Mouse (Mus musculus): ENCODE results near the gene Ucn2. TPM values are rescaled to one million over a fixed set of nuclear protein-coding genes. Genes with fewer than 3 reads are reported as not detected.

Gene Ucn2
- polyA plus RNA-seq, 1 experiment from 2014 or later: not detected

GRCm38 (mm10) chr9:108970623-108971022 lies 15.2 kb upstream of the Ucn2 start:
- Histone ChIP-seq H3K27ac (ENCODE audit: low read length) (no peak overlapping the region), H3K4me2 (replicated peaks; ENCODE audit: low read depth, low read length) (no peak overlapping the region), H3K9ac (replicated peaks; ENCODE audit: low read depth) (no peak overlapping the region), H3K27me3 (replicated peaks; ENCODE audit: insufficient read depth, low read length) (no peaks in the 10 kb centered on the region), H3K4me1 (ENCODE audit: insufficient read depth, low read depth, low read length) (no peaks in the 10 kb centered on the region), H3K9me3 (ENCODE audit: low read length) (no peaks in the 10 kb centered on the region), H3K36me3 (ENCODE audit: insufficient read depth, low read length) (no peaks in the 10 kb centered on the region), H3K4me3 (ENCODE audit: low read depth, low read length) (no peak overlapping the region)
- ATAC-seq (no peak), DNase-seq (ENCODE audit: low spot score) (no peak)
- no peak for TF ChIP-seq CTCF (IDR thresholded peaks at IDR 0.05)
- no peak for TF ChIP-seq EP300 (IDR thresholded peaks at IDR 0.05)
- WGBS: 62% methylated on average over 8 of the region's 8 CpGs

GRCm38 (mm10) chr9:108976483-108976882 lies 9.3 kb upstream of the Ucn2 start:
- no peak overlapping the region for H3K4me3 ChIP-seq (ENCODE audit: low read depth, low read length)
- no peak overlapping the region for H3K27ac ChIP-seq (ENCODE audit: low read length)
- TF ChIP-seq CTCF (IDR thresholded peaks at IDR 0.05) (no peak), EP300 (IDR thresholded peaks at IDR 0.05) (no peak)
- ATAC-seq: no peak
- no peak overlapping the region for H3K9ac ChIP-seq (replicated peaks; ENCODE audit: low read depth)
- H3K36me3 ChIP-seq (ENCODE audit: insufficient read depth, low read length): no peaks in the 10 kb centered on the region
- H3K4me1 ChIP-seq (ENCODE audit: insufficient read depth, low read depth, low read length): no peaks in the 10 kb centered on the region
- 77% methylated on average over 9 of the region's 9 CpGs for WGBS
- no peaks in the 10 kb centered on the region for H3K9me3 ChIP-seq (ENCODE audit: low read length)
- H3K27me3 ChIP-seq (replicated peaks; ENCODE audit: insufficient read depth, low read length): no peaks in the 10 kb centered on the region
- H3K4me2 ChIP-seq (replicated peaks; ENCODE audit: low read depth, low read length): no peak overlapping the region
- DNase-seq (ENCODE audit: low spot score): no peak

GRCm38 (mm10) chr9:108977966-108978365 lies 7.8 kb upstream of the Ucn2 start:
- Histone ChIP-seq H3K4me1 (ENCODE audit: insufficient read depth, low read depth, low read length) (no peaks in the 10 kb centered on the region), H3K4me3 (ENCODE audit: low read depth, low read length) (no peak overlapping the region), H3K9ac (replicated peaks; ENCODE audit: low read depth) (no peak overlapping the region), H3K27ac (ENCODE audit: low read length) (no peak overlapping the region), H3K27me3 (replicated peaks; ENCODE audit: insufficient read depth, low read length) (no peaks in the 10 kb centered on the region), H3K36me3 (ENCODE audit: insufficient read depth, low read length) (no peaks in the 10 kb centered on the region), H3K9me3 (ENCODE audit: low read length) (no peaks in the 10 kb centered on the region), H3K4me2 (replicated peaks; ENCODE audit: low read depth, low read length) (no peak overlapping the region)
- ATAC-seq (no peak), DNase-seq (ENCODE audit: low spot score) (no peak)
- TF ChIP-seq EP300 (IDR thresholded peaks at IDR 0.05): no peak
- no peak for TF ChIP-seq CTCF (IDR thresholded peaks at IDR 0.05)
- whole genome bisulfite sequencing: 70% methylated on average over 7 of the region's 7 CpGs

- H3K36me3 ChIP-seq (ENCODE audit: insufficient read depth, low read length): no peaks in the 10 kb centered on the region
- H3K27me3 ChIP-seq (replicated peaks; ENCODE audit: insufficient read depth, low read length): no peaks in the 10 kb centered on the region
- H3K9ac ChIP-seq (replicated peaks; ENCODE audit: low read depth): no peak overlapping the region
- TF ChIP-seq EP300 (IDR thresholded peaks at IDR 0.05) (no peak), CTCF (IDR thresholded peaks at IDR 0.05) (no peak)
- no peaks in the 10 kb centered on the region for H3K4me1 ChIP-seq (ENCODE audit: insufficient read depth, low read depth, low read length)
- no peak overlapping the region for H3K4me2 ChIP-seq (replicated peaks; ENCODE audit: low read depth, low read length)
- no peak overlapping the region for H3K4me3 ChIP-seq (ENCODE audit: low read depth, low read length)
- ATAC-seq (no peak), DNase-seq (ENCODE audit: low spot score) (no peak)
- WGBS: 73% methylated on average over 8 of the region's 8 CpGs
- no peak overlapping the region for H3K27ac ChIP-seq (ENCODE audit: low read length)
- no peaks in the 10 kb centered on the region for H3K9me3 ChIP-seq (ENCODE audit: low read length)
Observed at GRCm38 (mm10) chr9:108982498-108982897, 3.3 kb upstream of the Ucn2 start.

GRCm38 (mm10) chr9:108983209-108983608 lies 2.6 kb upstream of the Ucn2 start:
- ATAC-seq (no peak), DNase-seq (ENCODE audit: low spot score) (no peak)
- peaks cover 4% of the 10 kb centered on the region; the same call in 1 of the 2 replicates for H3K4me1 ChIP-seq (ENCODE audit: insufficient read depth, low read depth, low read length)
- WGBS: 61% methylated on average over 9 of the region's 9 CpGs
- TF ChIP-seq EP300 (IDR thresholded peaks at IDR 0.05): no peak
- no peak for TF ChIP-seq CTCF (IDR thresholded peaks at IDR 0.05)
- no peak overlapping the region for H3K27ac ChIP-seq (ENCODE audit: low read length)
- no peak overlapping the region for H3K4me2 ChIP-seq (replicated peaks; ENCODE audit: low read depth, low read length)
- H3K27me3 ChIP-seq (replicated peaks; ENCODE audit: insufficient read depth, low read length): no peaks in the 10 kb centered on the region
- no peak overlapping the region for H3K4me3 ChIP-seq (ENCODE audit: low read depth, low read length)
- no peaks in the 10 kb centered on the region for H3K9me3 ChIP-seq (ENCODE audit: low read length)
- H3K36me3 ChIP-seq (ENCODE audit: insufficient read depth, low read length): no peaks in the 10 kb centered on the region
- no peak overlapping the region for H3K9ac ChIP-seq (replicated peaks; ENCODE audit: low read depth)

GRCm38 (mm10) chr9:108987704-108988350 lies 2.0 kb downstream of the Ucn2 start:
- Histone ChIP-seq H3K9ac (replicated peaks; ENCODE audit: low read depth) (no peak overlapping the region), H3K4me3 (ENCODE audit: low read depth, low read length) (no peak overlapping the region), H3K4me2 (replicated peaks; ENCODE audit: low read depth, low read length) (peak overlapping the region; percentile 38), H3K4me1 (ENCODE audit: insufficient read depth, low read depth, low read length) (peaks cover 8% of the 10 kb centered on the region; the same call in 1 of the 2 replicates), H3K27me3 (replicated peaks; ENCODE audit: insufficient read depth, low read length) (no peaks in the 10 kb centered on the region), H3K27ac (ENCODE audit: low read length) (no peak overlapping the region), H3K9me3 (ENCODE audit: low read length) (no peaks in the 10 kb centered on the region), H3K36me3 (ENCODE audit: insufficient read depth, low read length) (no peaks in the 10 kb centered on the region)
- ATAC-seq (no peak), DNase-seq (ENCODE audit: low spot score) (peak; percentile 49)
- TF ChIP-seq CTCF (IDR thresholded peaks at IDR 0.05) (no peak), EP300 (IDR thresholded peaks at IDR 0.05) (no peak)
- 25% methylated on average over 11 of the region's 15 CpGs for WGBS

All from lung, postnatal 0 days (tissue).